Mouse (Mus musculus) right cerebral cortex, postnatal 4 days (tissue): ENCODE results near the gene Prh1.
"Not testable (repeated sequence)": the region's sequence is repeated elsewhere in the genome, so short reads cannot be mapped to it uniquely, and the experiment has no call there.

Experiments
- DNase-seq: peaks from one replicate; pipeline ENCODE4 v3.0.0-alpha.2; 2022

Prh1 gene

DNA sequence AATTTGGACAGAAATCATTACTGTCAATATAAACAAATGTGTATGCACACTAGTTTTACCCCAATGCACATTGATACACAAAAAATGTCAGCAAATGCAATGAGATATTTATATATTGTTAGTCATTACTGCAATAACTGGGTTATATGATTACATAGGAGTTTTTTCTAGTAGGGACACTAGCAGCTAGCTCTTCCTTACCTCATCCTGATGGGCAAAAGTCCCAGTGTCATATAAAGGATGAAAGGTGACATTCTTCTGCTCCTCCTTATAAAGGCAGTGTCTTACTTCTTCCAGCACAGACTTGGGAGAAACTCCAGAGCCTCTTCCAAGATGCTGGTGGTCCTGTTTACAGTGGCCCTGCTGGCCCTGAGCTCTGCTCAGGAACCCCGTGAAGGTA lies at the start of gene Prh1:
Gene Prh1 (plus strand): TSS at position 301 of the 400 bp plus-strand sequence.
- DNase-seq = not testable (repeated sequence)

DNA sequence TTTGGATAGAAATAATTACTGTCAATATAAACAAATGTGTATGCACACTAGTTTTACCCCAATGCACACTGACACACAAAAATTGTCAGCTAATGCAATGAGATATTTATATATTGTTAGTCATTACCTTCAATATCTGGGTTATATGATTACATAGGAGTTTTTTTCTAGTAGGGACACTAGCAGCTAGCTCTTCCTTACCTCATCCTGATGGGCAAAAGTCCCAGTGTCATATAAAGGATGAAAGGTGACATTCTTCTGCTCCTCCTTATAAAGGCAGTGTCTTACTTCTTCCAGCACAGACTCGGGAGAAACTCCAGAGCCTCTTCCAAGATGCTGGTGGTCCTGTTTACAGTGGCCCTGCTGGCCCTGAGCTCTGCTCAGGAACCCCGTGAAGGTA lies 26.0 kb downstream of the Prh1 start, which contains the start of gene Prp2:
Gene Prp2 (plus strand): TSS at position 301 of the 400 bp plus-strand sequence.
- not testable (repeated sequence) for DNase-seq
